Mouse (Mus musculus): ENCODE data around the gene Sh3pxd2a.

- no peak for TF ChIP-seq POLR2A (IDR thresholded peaks at IDR 0.05; ENCODE audit: low read depth, low read length)
- TF ChIP-seq CTCF (IDR thresholded peaks at IDR 0.05; ENCODE audit: borderline replicate concordance, insufficient read depth, low read length) = no peak
These were observed 182.1 kb downstream of the Sh3pxd2a start for GRCm38 (mm10) chr19:47282050-47282454.
